20 mouse cellular contexts compared by ENCODE assay signal in genomic region chr6:83857476-83857875, GRCm38 (mm10). TPM values are rescaled to one million over a fixed set of nuclear protein-coding genes. Genes with fewer than 3 reads are reported as not detected.
DNase-seq lines count a peak whose midpoint lies in the region; ATAC-seq lines count a peak whose summit lies in the region.
"Had no signal": no experiment of that assay in that cellular context is flagged by ENCODE, and none has a peak within 500 bp of the region (broad histone marks: within the 10 kb centered on the region; RNA-seq: fewer than 3 reads in every experiment).

No protein-coding gene starts in this region.

- 0 out of 2 replicates have a peak, but pooled peaks cover 3% of the 10 kb centered on the region for H3K4me1 ChIP-seq in heart, embryonic 10.5 days
- H3K4me1 ChIP-seq in heart, embryonic 11.5 days (ENCODE audit: control insufficient read depth, insufficient read depth, low read length): no peaks in the 10 kb centered on the region
- no peaks in the 10 kb centered on the region for H3K4me1 ChIP-seq in embryonic facial prominence, embryonic 10.5 days
- H3K4me1 ChIP-seq: embryonic facial prominence, embryonic 13.5 days; liver, embryonic 15.5 days; neural tube, embryonic 12.5 days had no signal

- H3K4me3 ChIP-seq in heart, embryonic 10.5 days: no peak overlapping the region
- H3K4me3 ChIP-seq in heart, embryonic 11.5 days (ENCODE audit: low read depth, low read length): no peak overlapping the region
- no peak overlapping the region for H3K4me3 ChIP-seq in embryonic facial prominence, embryonic 10.5 days
- H3K4me3 ChIP-seq: embryonic facial prominence, embryonic 13.5 days; liver, embryonic 15.5 days; neural tube, embryonic 12.5 days had no signal

- H3K9me3 ChIP-seq in heart, embryonic 10.5 days: no peaks in the 10 kb centered on the region
- H3K9me3 ChIP-seq in heart, embryonic 11.5 days (replicated peaks; ENCODE audit: control insufficient read depth, low read length): no peaks in the 10 kb centered on the region
- no peaks in the 10 kb centered on the region for H3K9me3 ChIP-seq in embryonic facial prominence, embryonic 10.5 days
- H3K9me3 ChIP-seq: embryonic facial prominence, embryonic 13.5 days; liver, embryonic 15.5 days; neural tube, embryonic 12.5 days had no signal

- intact Hi-C loops in left cerebral cortex, postnatal 10 days (cut with DNase I): no loop called here
- intact Hi-C loops in gastrocnemius, postnatal 14 days (cut with DNase I; ENCODE audit: low total_unique reads): no loop called here

- no peak for ATAC-seq in heart, embryonic 11.5 days (replicated peaks; ENCODE audit: insufficient number of reproducible peaks, low FRiP score, low TSS enrichment)
- ATAC-seq: lung, postnatal 0 days; midbrain, embryonic 16.5 days had no signal

- no peak overlapping the region for H3K9ac ChIP-seq in heart, embryonic 11.5 days (ENCODE audit: low read depth, low read length)
- H3K9ac ChIP-seq: embryonic facial prominence, embryonic 13.5 days; liver, embryonic 15.5 days; neural tube, embryonic 12.5 days had no signal

- H3K27me3 ChIP-seq in heart, embryonic 10.5 days (ENCODE audit: insufficient read depth, poor library complexity, severe bottlenecking): no peaks in the 10 kb centered on the region
- no peaks in the 10 kb centered on the region for H3K27me3 ChIP-seq in heart, embryonic 11.5 days (ENCODE audit: control insufficient read depth, insufficient read depth, low read length)
- no peaks in the 10 kb centered on the region for H3K27me3 ChIP-seq in embryonic facial prominence, embryonic 10.5 days (replicated peaks; ENCODE audit: low read depth, poor library complexity, severe bottlenecking)
- H3K27me3 ChIP-seq: embryonic facial prominence, embryonic 13.5 days; liver, embryonic 15.5 days; neural tube, embryonic 12.5 days had no signal

- 68% methylated on average over 5 of the region's 5 CpGs for WGBS in heart, embryonic 10.5 days
- WGBS in heart, embryonic 11.5 days (ENCODE audit: insufficient replicate concordance): 75% methylated on average over 5 of the region's 5 CpGs
- 34% methylated on average over 5 of the region's 5 CpGs for WGBS in embryonic facial prominence, embryonic 10.5 days

- H3K36me3 ChIP-seq in heart, embryonic 10.5 days: no peaks in the 10 kb centered on the region
- no peaks in the 10 kb centered on the region for H3K36me3 ChIP-seq in heart, embryonic 11.5 days (ENCODE audit: control insufficient read depth, insufficient read depth, low read length)
- no peaks in the 10 kb centered on the region for H3K36me3 ChIP-seq in embryonic facial prominence, embryonic 10.5 days (replicated peaks)
- H3K36me3 ChIP-seq: embryonic facial prominence, embryonic 13.5 days; liver, embryonic 15.5 days; neural tube, embryonic 12.5 days had no signal

- no peak overlapping the region for H3K4me2 ChIP-seq in heart, embryonic 11.5 days
- H3K4me2 ChIP-seq: embryonic facial prominence, embryonic 13.5 days; liver, embryonic 15.5 days; neural tube, embryonic 12.5 days had no signal

- DNase-seq in heart, embryonic 10.5 days (ENCODE audit: low spot score): no peak
- peak; percentile 47 for DNase-seq in left cerebral cortex, adult 11 months (ENCODE audit: low spot score)
- DNase-seq in left cerebral cortex, postnatal 10 days (ENCODE audit: extremely low spot score in 1 of 2, low spot score in 2 of 2): no peak
- peak; percentile 39 for DNase-seq in embryo, embryonic 10 days (ENCODE audit: low spot score)
- peak; percentile 10 for DNase-seq in embryonic facial prominence, embryonic 10.5 days (ENCODE audit: low spot score)
- DNase-seq in thymus, postnatal 0 days (ENCODE audit: low spot score): no peak
- DNase-seq in gastrocnemius, postnatal 14 days: no peak
- DNase-seq: adrenal gland, postnatal 36 days; cerebellum, postnatal 14 days; kidney, adult 2 months; kidney, postnatal 14 days; right cerebral cortex, postnatal 25 days; thymus, postnatal 4 days had no signal

- H3K27ac ChIP-seq in heart, embryonic 10.5 days: 0 out of 2 replicates have a peak overlapping the region, but pooled peaks have one; percentile 22
- no peak overlapping the region for H3K27ac ChIP-seq in heart, embryonic 11.5 days (ENCODE audit: low read depth, low read length)
- H3K27ac ChIP-seq in embryonic facial prominence, embryonic 10.5 days (replicated peaks): no peak overlapping the region
- H3K27ac ChIP-seq: embryonic facial prominence, embryonic 13.5 days; liver, embryonic 15.5 days; neural tube, embryonic 12.5 days; stomach, postnatal 0 days had no signal

RNA-seq across cellular contexts. Expression of gene Zfp638, which starts 9.4 kb away (rescaled TPM):
- 44.7 and 51.8 TPM in 2 replicates for polyA plus RNA-seq in heart, embryonic 10.5 days (2016; fragmentation: Nextera tagmentation; extraction: Ambion mirVana)
- polyA plus RNA-seq in heart, embryonic 11.5 days (2014; fragmentation: Nextera tagmentation; extraction: Ambion mirVana): 54.0 and 59.5 TPM in 2 replicates
- 100 to 1,000 TPM; 120 to 121 TPM for total RNA-seq in left cerebral cortex, postnatal 10 days (2021)
- polyA plus RNA-seq in embryonic facial prominence, embryonic 10.5 days (2016; fragmentation: Nextera tagmentation; extraction: Ambion mirVana): 69.8 and 71.0 TPM in 2 replicates
- 50.8 and 52.2 TPM in 2 replicates for polyA plus RNA-seq in thymus, postnatal 0 days (2015; fragmentation: Nextera tagmentation; extraction: Ambion mirVana)
- total RNA-seq in gastrocnemius, postnatal 14 days (2021): 10 to 100 TPM; 31.3 to 37.2 TPM

RNA-seq across cellular contexts. Expression of gene Paip2b, which starts 25.9 kb away (rescaled TPM):
- 13.9 and 20.3 TPM in 2 replicates for polyA plus RNA-seq in heart, embryonic 10.5 days (2016; fragmentation: Nextera tagmentation; extraction: Ambion mirVana)
- 16.2 and 16.9 TPM in 2 replicates for polyA plus RNA-seq in heart, embryonic 11.5 days (2014; fragmentation: Nextera tagmentation; extraction: Ambion mirVana)
- total RNA-seq in left cerebral cortex, postnatal 10 days (2021): 10 to 100 TPM; 50.5 to 55.9 TPM
- 19.3 and 19.4 TPM in 2 replicates for polyA plus RNA-seq in embryonic facial prominence, embryonic 10.5 days (2016; fragmentation: Nextera tagmentation; extraction: Ambion mirVana)
- 14.5 and 15.2 TPM in 2 replicates for polyA plus RNA-seq in thymus, postnatal 0 days (2015; fragmentation: Nextera tagmentation; extraction: Ambion mirVana)
- 10 to 100 TPM; 32.4 to 47.7 TPM for total RNA-seq in gastrocnemius, postnatal 14 days (2021)

Comparison
In these comparisons a context has a peak if more than half of its experiments do, and no peak if none do; other contexts are left out.
1. DNase-seq: peak in left cerebral cortex, adult 11 months (single experiment), embryo, embryonic 10 days (single experiment) and embryonic facial prominence, embryonic 10.5 days (single experiment); none in heart, embryonic 10.5 days (single experiment), left cerebral cortex, postnatal 10 days (0 of 2), thymus, postnatal 0 days (single experiment) and gastrocnemius, postnatal 14 days (single experiment).